Mouse (Mus musculus) embryo, embryonic 11 days (tissue): ENCODE results near the gene Platr17.
"Not testable (repeated sequence)": the region's sequence is repeated elsewhere in the genome, so short reads cannot be mapped to it uniquely, and the experiment has no call there.

Experiments used
- DNase-seq: peaks from one replicate; pipeline ENCODE4 v3.0.0-alpha.2; 2015

Platr17 gene

GRCm38 (mm10) chr17:33903911-33904651, 854 bp upstream of the Platr17 start:
- not testable (repeated sequence) for DNase-seq

GRCm38 (mm10) chr17:33908331-33909076, 3.6 kb downstream of the Platr17 start:
- peak; percentile 57 for DNase-seq

- peak; percentile 100 for DNase-seq
These were observed 4.3 kb downstream of the Platr17 start, which contains the start of gene Daxx for GRCm38 (mm10) chr17:33909077-33909868. Gene Daxx (plus strand): TSS chr17:33909414.

- no peak for DNase-seq
These were observed 4.9 kb downstream of the Platr17 start for GRCm38 (mm10) chr17:33909869-33910250.

GRCm38 (mm10) chr17:33910346-33911051, 5.6 kb downstream of the Platr17 start:
- no peak for DNase-seq

- no peak for DNase-seq
These were observed 6.3 kb downstream of the Platr17 start for GRCm38 (mm10) chr17:33911052-33911812.

- DNase-seq: no peak
These were observed 7.0 kb downstream of the Platr17 start for GRCm38 (mm10) chr17:33911813-33912414.

GRCm38 (mm10) chr17:33913264-33913663, 8.3 kb downstream of the Platr17 start:
- DNase-seq: no peak

GRCm38 (mm10) chr17:33913905-33914304, 9.0 kb downstream of the Platr17 start:
- no peak for DNase-seq

- no peak for DNase-seq
These were observed 10.0 kb downstream of the Platr17 start for GRCm38 (mm10) chr17:33914969-33915391.

- peak; percentile 98 for DNase-seq
These were observed 10.8 kb downstream of the Platr17 start, which contains the start of the genes Tapbp and Zbtb22 for GRCm38 (mm10) chr17:33915671-33916250. Gene Tapbp (plus strand): TSS chr17:33915899. Gene Zbtb22 (plus strand): TSS chr17:33915904.

GRCm38 (mm10) chr17:33916294-33916693, 11.4 kb downstream of the Platr17 start:
- peak; percentile 89 for DNase-seq

GRCm38 (mm10) chr17:33916847-33917655, 12.1 kb downstream of the Platr17 start:
- DNase-seq: no peak

GRCm38 (mm10) chr17:33917656-33918292, 12.8 kb downstream of the Platr17 start:
- no peak for DNase-seq

GRCm38 (mm10) chr17:33918293-33919203, 13.6 kb downstream of the Platr17 start:
- no peak for DNase-seq

GRCm38 (mm10) chr17:33919351-33920281, 14.7 kb downstream of the Platr17 start:
- DNase-seq: peak; percentile 67
